8 mouse cellular contexts compared by ENCODE assay signal in genomic region chr2:129591897-129592296, GRCm38 (mm10). TPM values are rescaled to one million over a fixed set of nuclear protein-coding genes. Genes with fewer than 3 reads are reported as not detected.
DNase-seq lines count a peak whose midpoint lies in the region; ATAC-seq lines count a peak whose summit lies in the region.

No protein-coding gene starts in this region.

- peaks cover 13% of the 10 kb centered on the region for H3K4me1 ChIP-seq in lung, embryonic 16.5 days (replicated peaks; ENCODE audit: control insufficient read depth, insufficient read depth, low read length)
- peaks cover 4% of the 10 kb centered on the region; the same call in 1 of the 2 replicates for H3K4me1 ChIP-seq in hindbrain, embryonic 11.5 days (replicated peaks; ENCODE audit: control insufficient read depth, insufficient read depth, low read length)
- H3K4me1 ChIP-seq in stomach, embryonic 16.5 days (ENCODE audit: control insufficient read depth, insufficient read depth, low read length) = peaks cover 21% of the 10 kb centered on the region

- no peak overlapping the region for H3K4me3 ChIP-seq in lung, embryonic 16.5 days (ENCODE audit: low read length)
- no peak overlapping the region for H3K4me3 ChIP-seq in hindbrain, embryonic 11.5 days (ENCODE audit: low read depth, low read length)
- peak overlapping the region; percentile 78 for H3K4me3 ChIP-seq in stomach, embryonic 16.5 days (replicated peaks; ENCODE audit: low read length)

- H3K27me3 ChIP-seq in lung, embryonic 16.5 days (ENCODE audit: control insufficient read depth, insufficient read depth, low read depth, low read length) = peaks cover 3% of the 10 kb centered on the region
- H3K27me3 ChIP-seq in hindbrain, embryonic 11.5 days (ENCODE audit: control insufficient read depth, insufficient read depth, low read length) = no peaks in the 10 kb centered on the region
- no peaks in the 10 kb centered on the region for H3K27me3 ChIP-seq in stomach, embryonic 16.5 days (ENCODE audit: control insufficient read depth, insufficient read depth, low read length)

- peak overlapping the region; percentile 83; the same call in 1 of the 2 replicates for H3K9ac ChIP-seq in lung, embryonic 16.5 days (ENCODE audit: low read length)
- no peak overlapping the region for H3K9ac ChIP-seq in hindbrain, embryonic 11.5 days (ENCODE audit: low read depth, low read length)
- peak overlapping the region; percentile 93 for H3K9ac ChIP-seq in stomach, embryonic 16.5 days (ENCODE audit: low read length)

- H3K4me2 ChIP-seq in lung, embryonic 16.5 days (ENCODE audit: low read depth, low read length) = peak overlapping the region; percentile 88; the same call in 1 of the 2 replicates
- no peak overlapping the region for H3K4me2 ChIP-seq in hindbrain, embryonic 11.5 days (replicated peaks; ENCODE audit: low read depth, low read length)
- peak overlapping the region; percentile 92 for H3K4me2 ChIP-seq in stomach, embryonic 16.5 days (ENCODE audit: low read depth, low read length)

- H3K36me3 ChIP-seq in lung, embryonic 16.5 days (ENCODE audit: control insufficient read depth, insufficient read depth, low read length) = no peaks in the 10 kb centered on the region
- no peaks in the 10 kb centered on the region for H3K36me3 ChIP-seq in hindbrain, embryonic 11.5 days (ENCODE audit: control insufficient read depth, insufficient read depth, low read length)
- no peaks in the 10 kb centered on the region for H3K36me3 ChIP-seq in stomach, embryonic 16.5 days (ENCODE audit: control insufficient read depth, insufficient read depth, low read length)

- ATAC-seq in lung, embryonic 16.5 days (ENCODE audit: low read depth) = no peak
- no peak for ATAC-seq in hindbrain, embryonic 11.5 days (ENCODE audit: low FRiP score)
- ATAC-seq in stomach, embryonic 16.5 days (ENCODE audit: insufficient read depth, low FRiP score) = no peak

- no peaks in the 10 kb centered on the region for H3K9me3 ChIP-seq in lung, embryonic 16.5 days (ENCODE audit: control insufficient read depth, low read length)
- H3K9me3 ChIP-seq in hindbrain, embryonic 11.5 days (ENCODE audit: control insufficient read depth, low read length) = no peaks in the 10 kb centered on the region
- H3K9me3 ChIP-seq in stomach, embryonic 16.5 days (replicated peaks; ENCODE audit: control insufficient read depth, low read length) = no peaks in the 10 kb centered on the region

- 90% methylated on average over 4 of the region's 4 CpGs for WGBS in lung, embryonic 16.5 days
- WGBS in hindbrain, embryonic 11.5 days = 71% methylated on average over 4 of the region's 4 CpGs
- 89% methylated on average over 4 of the region's 4 CpGs for WGBS in stomach, embryonic 16.5 days

- H3K27ac ChIP-seq in lung, embryonic 16.5 days (ENCODE audit: low read length) = peak overlapping the region; percentile 86
- H3K27ac ChIP-seq in hindbrain, embryonic 11.5 days (ENCODE audit: low read depth, low read length) = no peak overlapping the region
- H3K27ac ChIP-seq in stomach, embryonic 16.5 days (ENCODE audit: low read length) = peak overlapping the region; percentile 93

- no peak for DNase-seq in lung, postnatal 14 days
- DNase-seq in hindbrain, embryonic 11.5 days (ENCODE audit: low spot score) = peak; percentile 17
- DNase-seq in lung, postnatal 36 days = peak; percentile 54
- no peak for DNase-seq in spleen, adult 12 weeks (ENCODE audit: low spot score)
- DNase-seq in cerebellum, postnatal 4 days (ENCODE audit: low spot score in 2 of 2) = no peak
- DNase-seq in natural killer cell, adult 2 months (ENCODE audit: low spot score in 2 of 2) = no peak

RNA-seq across cellular contexts. Expression of gene Sirpa, which starts 0.7 kb away (rescaled TPM):
- 20.3 and 20.5 TPM in 2 replicates for polyA plus RNA-seq in lung, embryonic 16.5 days (2015; fragmentation: Nextera tagmentation; extraction: Ambion mirVana)
- polyA plus RNA-seq in hindbrain, embryonic 11.5 days (2014; fragmentation: Nextera tagmentation; extraction: Ambion mirVana) = 17.2 and 18.4 TPM in 2 replicates
- 23.9 and 26.2 TPM in 2 replicates for polyA plus RNA-seq in stomach, embryonic 16.5 days (2015; fragmentation: Nextera tagmentation; extraction: Ambion mirVana)

RNA-seq across cellular contexts. Expression of gene F830045P16Rik, which starts 55.5 kb away (rescaled TPM):
- polyA plus RNA-seq in lung, embryonic 16.5 days (2015; fragmentation: Nextera tagmentation; extraction: Ambion mirVana) = not detected in 2 replicates
- not detected in 2 replicates for polyA plus RNA-seq in hindbrain, embryonic 11.5 days (2014; fragmentation: Nextera tagmentation; extraction: Ambion mirVana)
- not detected in 2 replicates for polyA plus RNA-seq in stomach, embryonic 16.5 days (2015; fragmentation: Nextera tagmentation; extraction: Ambion mirVana)

Comparison
In these comparisons a context has a peak if more than half of its experiments do, and no peak if none do; other contexts are left out.
1. DNase-seq: peak in hindbrain, embryonic 11.5 days (single experiment) and lung, postnatal 36 days (single experiment); none in lung, postnatal 14 days (single experiment), spleen, adult 12 weeks (single experiment), cerebellum, postnatal 4 days (0 of 2) and natural killer cell, adult 2 months (0 of 2).